Mouse (Mus musculus) brain, embryonic 18.5 days (tissue): Measurements from ENCODE around the gene Rnf214.

Experiments
- DNase-seq: peaks from one replicate; pipeline ENCODE4 v3.0.0-alpha.2; 2012; ENCODE audit warnings: low read depth, low spot score

Gene Rnf214

DNA sequence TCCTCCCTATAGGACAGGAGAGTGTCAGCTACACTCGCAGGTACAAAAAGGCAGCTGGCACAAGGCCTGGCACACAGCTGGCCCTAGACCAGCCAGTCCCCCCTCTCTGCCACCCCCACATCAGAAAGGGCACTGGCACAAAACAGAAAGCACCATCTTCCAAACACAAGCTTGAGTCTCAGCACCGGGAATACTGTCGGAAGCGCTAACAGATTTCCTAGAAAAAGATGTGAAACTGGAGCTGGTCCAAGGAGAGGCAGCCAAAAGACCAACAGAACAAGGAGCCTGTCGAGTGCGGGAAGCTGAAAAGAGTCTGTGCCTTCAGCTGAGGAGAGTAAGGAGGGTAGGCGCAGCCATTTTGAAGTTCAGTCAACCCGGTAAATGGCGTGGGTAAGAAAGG is 91.6 kb downstream of the Rnf214 start:
- no peak for DNase-seq
